Mouse (Mus musculus) central nervous system, embryonic 18 days (tissue): ENCODE measurements around the gene Nanos3. TPM values are rescaled to one million over a fixed set of nuclear protein-coding genes. Genes with fewer than 3 reads are reported as not detected.

Source experiments
- polyA plus RNA-seq: library from polyadenylated mRNA; depleted of rRNA; stranded (reverse); fragments of >200 nt; gene quantifications from 2 replicates; pipeline ENCODE4 v1.2.3, GENCODE M21; 2012; rRNA removed

The Nanos3 gene
- polyA plus RNA-seq = 4.8 and 5.8 TPM in 2 replicates

GRCm38 (mm10) chr8:84185117-84185516, at the start of gene Nanos3:
Gene Nanos3, minus strand, starts transcription at chr8:84185217.

GRCm38 (mm10) chr8:84147769-84148530, 37.1 kb downstream of the Nanos3 start, which contains the start of the genes Cc2d1a and 4930432K21Rik:
Gene Cc2d1a, minus strand, starts transcription at chr8:84147936.
Gene 4930432K21Rik, plus strand, starts transcription at chr8:84148025.

GRCm38 (mm10) chr8:84125656-84126055, 59.4 kb downstream of the Nanos3 start, which contains the start of gene Podnl1:
Gene Podnl1, plus strand, starts transcription at chr8:84125989.

Other genes starting within 250 kb of the Nanos3 start
- 0.41 and 0.74 TPM in 2 replicates for gene Gm10644, start 230.0 kb downstream of the Nanos3 start, polyA plus RNA-seq
- 6.8 and 11.8 TPM in 2 replicates for gene Asf1b, start 229.7 kb downstream of the Nanos3 start, polyA plus RNA-seq
- gene Prkaca, start 212.2 kb downstream of the Nanos3 start, polyA plus RNA-seq = 147 and 150 TPM in 2 replicates
- 68.7 and 72.2 TPM in 2 replicates for gene Samd1, start 187.5 kb downstream of the Nanos3 start, polyA plus RNA-seq
- 0.27 and 0.31 TPM in 2 replicates for gene 1700067K01Rik, start 183.7 kb downstream of the Nanos3 start, polyA plus RNA-seq
- 0.26 and 0.67 TPM in 2 replicates for gene 2210011C24Rik, start 173.0 kb downstream of the Nanos3 start, polyA plus RNA-seq
- gene Palm3, start 163.7 kb downstream of the Nanos3 start, polyA plus RNA-seq = 3.5 and 4.2 TPM in 2 replicates
- 0.70 and 0.85 TPM in 2 replicates for gene Il27ra, start 142.6 kb downstream of the Nanos3 start, polyA plus RNA-seq
- gene Rln3, start 140.2 kb downstream of the Nanos3 start, polyA plus RNA-seq = 1.6 and 1.7 TPM in 2 replicates
- gene Gm10643, start 120.1 kb downstream of the Nanos3 start, polyA plus RNA-seq = 2.2 and 2.7 TPM in 2 replicates
- gene Rfx1, start 118.4 kb downstream of the Nanos3 start, polyA plus RNA-seq = 28.8 and 35.0 TPM in 2 replicates
- gene Dcaf15, start 80.4 kb downstream of the Nanos3 start, polyA plus RNA-seq = 98.0 and 103 TPM in 2 replicates
- 0.16 and 1.3 TPM in 2 replicates for gene Podnl1, start 59.2 kb downstream of the Nanos3 start, polyA plus RNA-seq
- gene Cc2d1a, start 37.3 kb downstream of the Nanos3 start, polyA plus RNA-seq = 66.5 and 68.3 TPM in 2 replicates
- gene 4930432K21Rik, start 37.2 kb downstream of the Nanos3 start, polyA plus RNA-seq = 2.6 and 3.1 TPM in 2 replicates
- gene Zswim4, start 51.8 kb upstream of the Nanos3 start, polyA plus RNA-seq = 27.8 and 31.9 TPM in 2 replicates
- 195 and 200 TPM in 2 replicates for gene D8Ertd738e, start 64.5 kb upstream of the Nanos3 start, polyA plus RNA-seq
- gene Mri1, start 72.1 kb upstream of the Nanos3 start, polyA plus RNA-seq = 33.6 and 34.0 TPM in 2 replicates
- 38.9 and 39.4 TPM in 2 replicates for gene Ccdc130, start 85.2 kb upstream of the Nanos3 start, polyA plus RNA-seq
- 53.3 and 59.4 TPM in 2 replicates for gene Cacna1a, start 203.2 kb upstream of the Nanos3 start, polyA plus RNA-seq